Mouse (Mus musculus) lung, embryonic 16.5 days (tissue): ENCODE results near the gene Vps39. TPM values are rescaled to one million over a fixed set of nuclear protein-coding genes. Genes with fewer than 3 reads are reported as not detected.
A peak's percentile ranks its signal among the peaks of the same experiment; 100 is the strongest.

Source experiments
- ATAC-seq: fragments of 200-750 bp; cut with Nextera tagmentation; 2 replicates; pipeline ENCODE4 v1.8.0; 2017; ENCODE audit warnings: low read depth, mild to moderate bottlenecking, moderate library complexity
- H3K27ac ChIP-seq: fragments of 300-500 bp; sonication (generic); 2 replicates; pipeline ENCODE4 v1.5.1; 2014; ENCODE audit warnings: mild to moderate bottlenecking, control low read depth, low read length
- H3K27me3 ChIP-seq: fragments of 300-500 bp; sonication (generic); 2 replicates; pipeline ENCODE4 v1.6.1; 2014; ENCODE audit warnings: low read depth, low read length, mixed read lengths; ENCODE audit not compliant: control insufficient read depth, insufficient read depth
- H3K36me3 ChIP-seq: fragments of 300-500 bp; sonication (generic); 2 replicates; pipeline ENCODE4 v1.6.1; 2014; ENCODE audit warnings: low read length; ENCODE audit not compliant: control insufficient read depth, insufficient read depth
- H3K4me1 ChIP-seq: fragments of 300-500 bp; sonication (generic); replicated peaks from 2 replicates; pipeline ENCODE4 v1.6.1; 2014; ENCODE audit warnings: low read length, mixed read lengths; ENCODE audit not compliant: control insufficient read depth, insufficient read depth
- H3K4me2 ChIP-seq: fragments of 300-500 bp; sonication (generic); 2 replicates; pipeline ENCODE4 v1.6.1; 2014; ENCODE audit warnings: low read depth, low read length, control low read depth
- H3K4me3 ChIP-seq: fragments of 300-500 bp; sonication (generic); 2 replicates; pipeline ENCODE4 v1.5.1; 2014; ENCODE audit warnings: mild to moderate bottlenecking, low read length, control low read depth
- H3K9ac ChIP-seq: fragments of 300-500 bp; sonication (generic); 2 replicates; pipeline ENCODE4 v1.6.1; 2014; ENCODE audit warnings: low read length, control low read depth
- H3K9me3 ChIP-seq: fragments of 300-500 bp; sonication (generic); 2 replicates; pipeline ENCODE4 v1.6.1; 2016; ENCODE audit warnings: low read length; ENCODE audit not compliant: control insufficient read depth
- WGBS: fragments of 180-500 bp; shearing (Covaris S2); extraction: QIAGEN DNeasy Blood & Tissue Kit; methylation state at CpG from one replicate; pipeline ENCODE4 v1.1.7; 2014; 5-methylcytosine and 5-hydroxymethylcytosine counted together
- polyA plus RNA-seq: library from polyadenylated mRNA; unstranded; fragments of >200 nt; fragmentation: Nextera tagmentation; extraction: Ambion mirVana; gene quantifications from 2 replicates; pipeline ENCODE4 v1.2.1, GENCODE M21; 2015

The Vps39 gene
- 21.7 and 23.4 TPM in 2 replicates for polyA plus RNA-seq

DNA sequence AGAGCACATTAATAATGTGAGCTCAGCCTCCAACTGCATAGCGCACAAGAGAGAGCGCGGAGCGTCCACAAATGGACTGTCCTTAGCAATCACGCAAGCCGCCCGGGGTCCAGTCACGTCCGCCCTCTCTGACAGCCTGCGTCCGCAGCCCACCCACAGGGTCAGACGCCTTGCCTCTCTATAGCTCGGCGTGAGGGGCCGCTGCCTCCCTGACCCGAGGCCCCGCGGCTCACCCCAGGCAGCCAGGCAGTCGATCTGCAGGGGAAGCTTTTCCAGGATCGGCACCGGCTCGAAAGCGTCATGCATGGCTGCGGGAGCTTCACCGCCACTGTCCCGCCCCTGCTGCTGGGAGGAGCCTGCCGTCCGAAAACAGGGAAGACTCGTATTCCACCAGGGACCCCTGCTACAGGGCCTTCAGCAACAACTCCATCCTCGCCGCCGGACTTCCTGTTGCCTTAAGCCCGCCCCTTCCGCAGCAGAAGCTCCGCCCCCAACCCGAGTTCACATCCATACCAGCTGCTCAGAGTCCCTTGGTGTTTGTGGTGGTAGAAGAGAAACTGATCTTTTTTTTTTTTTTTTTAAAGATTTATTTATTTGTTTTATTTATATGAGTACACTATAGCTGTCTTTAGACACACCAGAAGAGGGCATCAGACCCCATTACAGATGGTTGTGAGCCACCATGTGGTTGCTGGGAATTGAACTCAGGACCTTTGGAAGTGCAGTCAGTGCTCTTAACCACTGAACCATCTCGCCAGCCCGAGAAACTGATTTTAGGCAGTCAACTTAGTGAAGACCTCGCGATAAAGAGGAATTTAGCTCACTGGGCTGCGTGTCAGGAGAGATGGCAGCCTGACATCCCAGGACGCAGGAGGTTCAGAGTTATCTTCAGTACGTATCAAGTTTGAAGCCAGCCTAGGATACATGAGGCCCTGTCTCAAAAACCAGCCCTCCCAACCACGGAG is at the start of gene Vps39:
Gene Vps39 (minus strand): TSS at position 456 of the 965 bp plus-strand sequence.
- Histone ChIP-seq H3K9me3 (no peaks in the 10 kb centered on the region), H3K9ac (peak within 1 kb of the TSS; percentile 94), H3K27me3 (no peaks in the 10 kb centered on the region), H3K27ac (peak within 1 kb of the TSS; percentile 61; the same call in 1 of the 2 replicates), H3K36me3 (peaks cover 17% of the 10 kb centered on the region), H3K4me3 (peak within 1 kb of the TSS; percentile 98), H3K4me1 (peaks cover 13% of the 10 kb centered on the region), H3K4me2 (peak within 1 kb of the TSS; percentile 79)
- peak; percentile 98 for ATAC-seq
- WGBS: 12% methylated on average over 44 of the region's 44 CpGs

DNA sequence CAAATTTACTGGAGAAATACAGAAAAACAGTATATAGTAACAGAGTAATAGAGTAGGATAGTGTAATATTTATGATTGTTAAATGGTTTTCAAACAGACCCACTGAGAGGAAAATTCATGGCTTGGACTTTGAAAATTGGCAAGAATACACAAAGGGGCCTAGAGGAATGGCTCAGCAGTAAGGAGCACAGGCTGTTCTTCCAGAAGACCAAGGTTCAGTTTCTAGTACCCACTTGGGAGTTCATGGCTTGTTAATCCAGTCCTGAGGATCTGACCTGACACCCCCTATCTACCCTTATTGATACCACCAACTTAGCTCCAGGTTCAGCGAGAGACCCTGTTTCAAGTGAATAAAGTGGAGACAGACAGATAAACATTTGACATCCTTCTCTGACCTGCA is 45.0 kb upstream of the Vps39 start:
- Histone ChIP-seq H3K36me3 (peaks cover 20% of the 10 kb centered on the region), H3K27ac (no peak overlapping the region), H3K9ac (no peak overlapping the region), H3K4me1 (peaks cover 6% of the 10 kb centered on the region), H3K27me3 (no peaks in the 10 kb centered on the region), H3K9me3 (no peaks in the 10 kb centered on the region), H3K4me3 (no peak overlapping the region), H3K4me2 (no peak overlapping the region)
- ATAC-seq: no peak
- WGBS: 96% methylated on average over 1 of the region's 1 CpGs

DNA sequence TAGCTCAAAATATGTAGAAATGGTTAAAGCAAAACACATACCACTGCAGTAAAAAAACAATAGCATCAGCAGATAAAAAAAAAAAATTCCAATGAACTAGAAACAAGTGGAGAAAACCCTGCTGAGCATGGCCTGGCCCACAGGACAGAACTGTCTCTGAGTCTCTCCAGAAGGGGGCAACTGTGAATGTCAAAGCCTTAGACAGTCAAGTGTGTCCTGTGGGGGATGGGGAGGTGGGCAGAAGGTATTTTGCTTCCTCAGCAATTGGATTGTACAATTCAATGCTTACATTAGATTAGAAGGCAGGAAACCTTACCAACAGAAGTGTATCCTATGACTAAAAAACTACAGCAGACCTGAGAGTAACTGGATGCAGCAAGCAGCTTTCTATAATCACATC is 39.5 kb upstream of the Vps39 start:
- H3K9ac ChIP-seq: no peak overlapping the region
- no peaks in the 10 kb centered on the region for H3K27me3 ChIP-seq
- no peaks in the 10 kb centered on the region for H3K9me3 ChIP-seq
- peaks cover 37% of the 10 kb centered on the region for H3K36me3 ChIP-seq
- H3K4me3 ChIP-seq: no peak overlapping the region
- no peaks in the 10 kb centered on the region for H3K4me1 ChIP-seq
- no peak overlapping the region for H3K4me2 ChIP-seq
- ATAC-seq: no peak
- H3K27ac ChIP-seq: no peak overlapping the region

DNA sequence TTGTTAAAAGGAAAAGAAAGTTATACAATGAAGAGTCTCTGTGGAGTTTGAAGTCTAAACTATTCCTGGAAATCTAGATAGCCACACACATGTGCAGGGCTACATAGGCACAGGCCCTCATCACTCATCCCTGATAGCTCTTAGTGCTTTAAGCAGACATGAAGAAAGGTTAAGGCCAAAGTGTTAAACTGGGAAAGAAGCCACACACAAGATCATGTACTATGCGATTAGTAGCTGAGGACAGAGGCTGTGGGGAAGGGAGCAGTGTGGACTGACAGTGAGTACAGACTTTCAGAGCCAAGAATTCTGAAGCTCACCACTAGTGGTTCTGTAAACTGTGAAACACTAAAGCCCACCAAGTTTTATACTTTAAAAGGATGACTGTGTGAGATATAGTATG is 38.0 kb upstream of the Vps39 start:
- no peaks in the 10 kb centered on the region for H3K9me3 ChIP-seq
- H3K27me3 ChIP-seq: no peaks in the 10 kb centered on the region
- H3K4me1 ChIP-seq: no peaks in the 10 kb centered on the region
- ATAC-seq: no peak
- no peak overlapping the region for H3K27ac ChIP-seq
- H3K4me2 ChIP-seq: no peak overlapping the region
- peaks cover 33% of the 10 kb centered on the region for H3K36me3 ChIP-seq
- H3K9ac ChIP-seq: no peak overlapping the region
- H3K4me3 ChIP-seq: no peak overlapping the region
- 93% methylated on average over 1 of the region's 1 CpGs for WGBS

DNA sequence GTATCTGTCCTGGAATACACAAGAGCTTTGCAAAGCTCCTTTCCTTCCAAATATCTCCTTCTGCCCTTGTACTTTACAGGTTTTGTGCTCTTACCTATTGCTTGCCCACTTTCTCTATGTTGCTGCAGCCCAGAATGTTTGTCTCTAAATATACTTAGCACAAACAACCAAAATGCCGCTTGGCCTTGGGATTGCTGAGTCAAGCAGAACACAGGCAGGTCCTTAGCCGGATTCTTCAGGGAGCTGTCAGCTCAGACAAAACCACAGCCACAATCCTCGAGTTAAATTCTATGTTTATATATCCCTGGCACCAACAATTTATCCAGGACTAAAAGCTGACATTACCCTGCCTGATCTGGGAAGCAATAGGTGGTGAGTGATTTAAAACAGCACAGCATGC is 36.4 kb upstream of the Vps39 start:
- Histone ChIP-seq H3K4me2 (no peak overlapping the region), H3K9me3 (no peaks in the 10 kb centered on the region), H3K4me3 (no peak overlapping the region), H3K4me1 (no peaks in the 10 kb centered on the region), H3K36me3 (peaks cover 33% of the 10 kb centered on the region), H3K27ac (no peak overlapping the region), H3K9ac (no peak overlapping the region), H3K27me3 (no peaks in the 10 kb centered on the region)
- ATAC-seq: no peak
- WGBS: 61% methylated on average over 3 of the region's 3 CpGs

DNA sequence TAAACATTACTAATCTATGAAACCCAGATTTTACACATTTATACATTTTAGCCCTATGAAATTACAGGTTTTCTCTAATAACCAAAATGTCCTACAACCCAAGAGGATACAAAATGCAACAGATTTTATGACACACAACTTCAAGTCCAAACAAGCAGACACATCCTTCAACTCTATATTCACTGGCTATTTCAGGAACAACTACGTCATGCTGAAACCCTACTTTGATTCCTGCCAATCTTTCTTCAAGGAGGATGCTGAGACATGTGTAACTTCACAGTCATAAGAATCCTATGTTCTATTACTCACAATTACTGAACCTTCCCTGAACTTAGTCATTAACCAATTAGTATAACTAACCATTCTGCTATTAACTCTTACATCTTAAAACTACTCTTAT is 34.4 kb upstream of the Vps39 start:
- Histone ChIP-seq H3K36me3 (peaks cover 29% of the 10 kb centered on the region), H3K4me1 (no peaks in the 10 kb centered on the region), H3K27ac (no peak overlapping the region), H3K27me3 (no peaks in the 10 kb centered on the region), H3K9ac (no peak overlapping the region), H3K4me2 (no peak overlapping the region), H3K4me3 (no peak overlapping the region), H3K9me3 (no peaks in the 10 kb centered on the region)
- ATAC-seq: no peak
- 98% methylated on average over 1 of the region's 1 CpGs for WGBS

DNA sequence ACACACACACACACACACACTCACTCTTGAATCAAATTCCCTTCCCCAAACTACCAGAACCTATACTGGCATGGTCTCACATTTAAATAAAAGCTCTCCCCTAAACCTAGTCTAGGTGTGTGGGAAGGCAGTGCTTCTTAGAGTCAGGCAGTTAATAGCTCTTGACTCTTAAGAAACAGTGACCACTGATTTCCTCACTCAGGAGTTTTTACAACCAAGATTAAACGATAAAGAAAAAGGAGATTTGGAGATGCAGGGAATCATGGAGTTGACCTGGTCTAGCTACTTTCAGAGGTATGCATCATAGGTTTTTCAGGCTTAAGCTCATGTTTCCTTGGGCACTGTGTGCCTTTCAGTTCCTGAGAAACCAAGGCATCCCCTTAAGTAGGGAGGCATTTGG is 33.3 kb upstream of the Vps39 start:
- Histone ChIP-seq H3K27ac (no peak overlapping the region), H3K27me3 (no peaks in the 10 kb centered on the region), H3K36me3 (peaks cover 30% of the 10 kb centered on the region), H3K4me1 (no peaks in the 10 kb centered on the region), H3K4me2 (no peak overlapping the region), H3K9me3 (no peaks in the 10 kb centered on the region), H3K9ac (no peak overlapping the region), H3K4me3 (no peak overlapping the region)
- WGBS: 93% methylated on average over 1 of the region's 1 CpGs
- ATAC-seq: no peak

DNA sequence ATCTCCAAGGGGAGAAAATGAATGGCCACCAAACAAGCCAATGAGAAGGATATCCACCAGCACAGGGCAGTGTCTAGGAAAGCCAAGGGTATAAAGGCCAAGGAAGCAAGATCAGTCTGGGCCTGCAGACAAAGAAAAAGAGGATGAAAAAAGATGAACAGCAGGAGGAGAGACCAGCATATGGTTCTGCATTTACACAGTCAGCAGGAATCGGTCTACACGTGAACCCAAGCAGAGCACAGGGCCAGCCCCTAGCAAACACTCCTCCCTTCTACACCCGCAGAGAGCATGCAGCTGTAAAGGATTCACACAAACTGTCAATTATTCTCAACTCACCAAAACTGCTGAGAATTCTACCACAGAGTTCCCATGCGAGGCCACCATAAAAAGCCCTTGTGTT is 20.9 kb upstream of the Vps39 start:
- Histone ChIP-seq H3K4me2 (no peak overlapping the region), H3K27ac (no peak overlapping the region), H3K4me3 (no peak overlapping the region), H3K9me3 (no peaks in the 10 kb centered on the region), H3K9ac (no peak overlapping the region), H3K36me3 (peaks cover 25% of the 10 kb centered on the region), H3K27me3 (no peaks in the 10 kb centered on the region), H3K4me1 (no peaks in the 10 kb centered on the region)
- WGBS: 86% methylated on average over 4 of the region's 4 CpGs
- ATAC-seq: no peak

DNA sequence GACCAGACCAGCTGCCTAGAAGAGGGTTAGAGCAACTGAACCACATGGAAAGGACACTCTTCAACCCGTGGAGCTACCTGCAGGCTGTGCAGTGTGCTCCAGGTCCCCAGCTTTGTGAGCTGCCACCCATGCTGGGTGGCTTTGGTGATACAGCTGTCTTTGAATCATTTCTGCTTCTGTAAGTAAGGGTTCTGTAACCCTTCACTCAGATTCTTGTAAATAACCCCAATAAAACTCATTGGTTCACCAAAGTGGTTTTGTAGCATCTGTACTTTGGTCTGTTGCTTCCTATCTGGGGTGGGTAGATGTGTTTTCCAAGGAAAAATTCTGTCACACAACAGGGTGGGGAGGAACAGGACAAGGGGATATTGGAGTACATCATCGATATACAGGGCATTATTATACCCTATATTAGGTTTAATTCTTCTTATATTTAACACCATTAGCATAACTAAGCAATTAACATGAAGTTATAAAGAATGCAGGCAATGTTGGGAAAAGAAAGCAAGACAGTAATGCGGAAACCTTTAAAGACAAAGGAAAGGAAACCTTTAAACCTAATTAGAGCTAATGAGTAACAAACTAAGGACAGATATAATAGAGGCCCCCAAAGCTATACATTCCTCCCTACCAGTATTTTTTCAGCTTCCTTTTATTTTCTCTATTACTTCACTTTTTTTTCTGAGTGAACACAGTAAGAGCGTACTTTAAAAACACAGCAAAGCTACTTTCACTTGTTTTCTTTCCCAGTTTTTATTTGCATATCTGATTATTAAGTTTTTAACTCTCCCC is 14.7 kb upstream of the Vps39 start:
- no peak overlapping the region for H3K27ac ChIP-seq
- WGBS: 93% methylated on average over 4 of the region's 4 CpGs
- peaks cover 25% of the 10 kb centered on the region for H3K36me3 ChIP-seq

More for the DNA sequence above, 14.7 kb upstream of the Vps39 start:
- H3K9me3 ChIP-seq: no peaks in the 10 kb centered on the region
- ATAC-seq: no peak
- no peak overlapping the region for H3K4me2 ChIP-seq
- H3K9ac ChIP-seq: no peak overlapping the region
- no peak overlapping the region for H3K4me3 ChIP-seq
- H3K4me1 ChIP-seq: no peaks in the 10 kb centered on the region
- H3K27me3 ChIP-seq: no peaks in the 10 kb centered on the region
